Mouse (Mus musculus): ENCODE measurements at regions not wholly inside any gene's neighbourhood (a gene's known extent, or its start where the extent isn't known, plus 50 kb on each side); places are given as distances from the start of the nearest gene placed in this dataset.

GRCm38 (mm10) chr3:60412206-60412605 is 60.4 kb upstream of the Mbnl1 start:
- DNase-seq (ENCODE audit: low spot score) = no peak

GRCm38 (mm10) chr3:60413749-60414148 is 58.9 kb upstream of the Mbnl1 start:
- no peak for DNase-seq (ENCODE audit: low spot score)

DNA sequence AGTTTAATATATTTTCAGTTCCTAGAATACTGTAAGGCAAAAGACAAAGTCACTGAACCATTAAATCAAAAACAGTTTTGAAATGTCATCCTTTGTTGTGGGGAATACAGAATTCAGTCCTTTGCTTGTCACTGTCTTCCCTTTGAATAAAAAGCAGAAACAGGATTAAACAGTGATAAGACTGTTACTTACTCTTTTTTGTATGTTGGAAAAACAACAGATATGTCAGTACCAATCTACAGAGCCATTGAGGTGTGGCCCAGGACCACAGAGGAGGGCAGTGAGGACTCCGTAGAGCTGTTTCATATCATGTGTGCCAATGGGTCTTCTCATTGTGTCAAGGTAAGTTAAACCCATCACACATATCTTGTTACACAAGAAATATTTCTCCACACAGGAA is 55.6 kb upstream of the Mbnl1 start:
- DNase-seq (ENCODE audit: low spot score) = no peak

DNA sequence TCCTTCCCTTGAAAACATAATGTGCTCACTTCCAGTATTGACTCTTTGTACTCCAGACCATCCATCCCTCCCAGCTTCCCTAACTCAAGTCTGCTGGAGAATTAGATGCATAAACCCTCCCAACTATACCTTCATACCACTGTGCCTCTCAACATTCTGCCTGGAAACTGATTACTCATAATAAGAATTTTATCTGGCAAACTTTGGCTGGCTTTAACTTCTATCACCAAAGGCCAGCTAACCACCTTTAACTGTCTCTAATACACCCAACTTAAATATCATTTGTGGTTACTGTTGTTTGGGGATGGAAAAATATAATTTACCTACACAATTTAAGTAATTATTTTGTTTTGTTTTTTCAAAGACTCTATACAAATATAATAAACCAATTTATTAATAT is 54.0 kb upstream of the Mbnl1 start:
- DNase-seq (ENCODE audit: low spot score) = no peak

- DNase-seq (ENCODE audit: low spot score) = no peak
These were observed 53.4 kb upstream of the Mbnl1 start for GRCm38 (mm10) chr3:60419216-60419615.
